Mouse (Mus musculus): ENCODE data around the gene Poc1a.
A peak's percentile ranks its signal among the peaks of the same experiment; 100 is the strongest.

Poc1a gene

GRCm38 (mm10) chr9:106300176-106300803 lies 19.4 kb downstream of the Poc1a start:
- no peak for DNase-seq (ENCODE audit: inconsistent age in 2 of 2, low spot score in 1 of 2)

GRCm38 (mm10) chr9:106300949-106301348 lies 20.1 kb downstream of the Poc1a start:
- DNase-seq (ENCODE audit: inconsistent age in 2 of 2, low spot score in 1 of 2), result no peak

GRCm38 (mm10) chr9:106301446-106302080 lies 20.7 kb downstream of the Poc1a start:
- DNase-seq (ENCODE audit: inconsistent age in 2 of 2, low spot score in 1 of 2), result no peak

- no peak for DNase-seq (ENCODE audit: inconsistent age in 2 of 2, low spot score in 1 of 2)
Measured at GRCm38 (mm10) chr9:106302446-106303150, 21.7 kb downstream of the Poc1a start.

GRCm38 (mm10) chr9:106303460-106303960 lies 22.6 kb downstream of the Poc1a start:
- no peak for DNase-seq (ENCODE audit: inconsistent age in 2 of 2, low spot score in 1 of 2)

- DNase-seq (ENCODE audit: inconsistent age in 2 of 2, low spot score in 1 of 2), result peak in 1 of 2 experiments; percentile 43
Measured at GRCm38 (mm10) chr9:106305228-106305627, 24.4 kb downstream of the Poc1a start.

GRCm38 (mm10) chr9:106306662-106307351 lies 25.9 kb downstream of the Poc1a start:
- peak; percentile 72 to 91 for DNase-seq (ENCODE audit: inconsistent age in 2 of 2, low spot score in 1 of 2)

- no peak for DNase-seq (ENCODE audit: inconsistent age in 2 of 2, low spot score in 1 of 2)
Measured at GRCm38 (mm10) chr9:106308151-106308550, 27.3 kb downstream of the Poc1a start.

GRCm38 (mm10) chr9:106308555-106308954 lies 27.7 kb downstream of the Poc1a start:
- peak in 1 of 2 experiments; percentile 51 for DNase-seq (ENCODE audit: inconsistent age in 2 of 2, low spot score in 1 of 2)

- DNase-seq (ENCODE audit: inconsistent age in 2 of 2, low spot score in 1 of 2), result no peak
Measured at GRCm38 (mm10) chr9:106308983-106309382, 28.1 kb downstream of the Poc1a start.

- no peak for DNase-seq (ENCODE audit: inconsistent age in 2 of 2, low spot score in 1 of 2)
Measured at GRCm38 (mm10) chr9:106309859-106310258, 29.0 kb downstream of the Poc1a start.

GRCm38 (mm10) chr9:106311625-106312191 lies 30.8 kb downstream of the Poc1a start:
- peak in 1 of 2 experiments; percentile 55 for DNase-seq (ENCODE audit: inconsistent age in 2 of 2, low spot score in 1 of 2)

- no peak for DNase-seq (ENCODE audit: inconsistent age in 2 of 2, low spot score in 1 of 2)
Measured at GRCm38 (mm10) chr9:106312950-106313360, 32.1 kb downstream of the Poc1a start.

- DNase-seq (ENCODE audit: inconsistent age in 2 of 2, low spot score in 1 of 2), result no peak
Measured at GRCm38 (mm10) chr9:106314196-106314595, 33.3 kb downstream of the Poc1a start.

GRCm38 (mm10) chr9:106318074-106318473 lies 37.2 kb downstream of the Poc1a start:
- DNase-seq (ENCODE audit: inconsistent age in 2 of 2, low spot score in 1 of 2), result no peak

GRCm38 (mm10) chr9:106319095-106319494 lies 38.2 kb downstream of the Poc1a start:
- peak in 1 of 2 experiments; percentile 61 for DNase-seq (ENCODE audit: inconsistent age in 2 of 2, low spot score in 1 of 2)

- DNase-seq (ENCODE audit: inconsistent age in 2 of 2, low spot score in 1 of 2), result no peak
Measured at GRCm38 (mm10) chr9:106322497-106322896, 41.6 kb downstream of the Poc1a start.

- DNase-seq (ENCODE audit: inconsistent age in 2 of 2, low spot score in 1 of 2), result no peak
Measured at GRCm38 (mm10) chr9:106326241-106326640, 45.4 kb downstream of the Poc1a start.

GRCm38 (mm10) chr9:106327125-106327809 lies 46.4 kb downstream of the Poc1a start:
- DNase-seq (ENCODE audit: inconsistent age in 2 of 2, low spot score in 1 of 2), result no peak

GRCm38 (mm10) chr9:106328068-106328610 lies 47.3 kb downstream of the Poc1a start:
- no peak for DNase-seq (ENCODE audit: inconsistent age in 2 of 2, low spot score in 1 of 2)
